Mouse (Mus musculus): ENCODE results near the gene Slc9b2. TPM values are rescaled to one million over a fixed set of nuclear protein-coding genes. Genes with fewer than 3 reads are reported as not detected.

The Slc9b2 gene
- polyA plus RNA-seq, 1 experiment from 2014 or later = 3.5 TPM

GRCm38 (mm10) chr3:135295559-135295958 lies 11.9 kb upstream of the Slc9b2 start:
- Histone ChIP-seq H3K27me3 (ENCODE audit: control insufficient read depth, insufficient read depth, low read length) (no peaks in the 10 kb centered on the region), H3K4me2 (ENCODE audit: low read depth, low read length) (no peak overlapping the region), H3K36me3 (replicated peaks; ENCODE audit: control insufficient read depth, insufficient read depth, low read depth, low read length) (no peaks in the 10 kb centered on the region), H3K27ac (replicated peaks; ENCODE audit: low read depth, low read length) (no peak overlapping the region), H3K9me3 (replicated peaks; ENCODE audit: control insufficient read depth, low read length) (no peaks in the 10 kb centered on the region), H3K9ac (replicated peaks; ENCODE audit: low read length) (no peak overlapping the region), H3K4me1 (ENCODE audit: control insufficient read depth, insufficient read depth, low read length) (no peaks in the 10 kb centered on the region), H3K4me3 (ENCODE audit: low read depth, low read length) (no peak overlapping the region)
- DNase-seq (ENCODE audit: low spot score) = no peak
- ATAC-seq (replicated peaks; ENCODE audit: insufficient number of reproducible peaks, low FRiP score, low TSS enrichment, low read depth) = no peak
- 88% methylated on average over 1 of the region's 1 CpGs for WGBS

DNA sequence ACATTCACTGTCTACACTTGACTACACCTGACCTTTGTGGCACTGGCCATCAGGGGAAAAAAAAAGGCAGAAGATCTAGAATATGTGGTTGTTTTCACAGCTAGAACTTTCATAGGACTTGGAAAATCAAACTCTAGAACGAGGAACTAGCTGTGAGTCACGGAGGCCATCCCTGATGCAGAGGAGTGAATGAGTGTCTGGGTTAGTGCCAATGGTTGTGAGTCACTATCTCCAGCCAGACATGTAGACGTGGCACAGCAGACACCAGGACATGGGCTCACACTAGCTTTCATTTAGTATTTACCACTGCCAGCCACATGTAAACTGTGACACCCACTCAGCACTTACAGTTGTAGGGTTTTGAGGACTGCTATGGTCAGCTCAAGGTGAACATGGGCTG lies 8.9 kb upstream of the Slc9b2 start:
- Histone ChIP-seq H3K36me3 (replicated peaks; ENCODE audit: control insufficient read depth, insufficient read depth, low read depth, low read length) (no peaks in the 10 kb centered on the region), H3K4me1 (ENCODE audit: control insufficient read depth, insufficient read depth, low read length) (no peaks in the 10 kb centered on the region)
- ATAC-seq (replicated peaks; ENCODE audit: insufficient number of reproducible peaks, low FRiP score, low TSS enrichment, low read depth) = no peak

DNA sequence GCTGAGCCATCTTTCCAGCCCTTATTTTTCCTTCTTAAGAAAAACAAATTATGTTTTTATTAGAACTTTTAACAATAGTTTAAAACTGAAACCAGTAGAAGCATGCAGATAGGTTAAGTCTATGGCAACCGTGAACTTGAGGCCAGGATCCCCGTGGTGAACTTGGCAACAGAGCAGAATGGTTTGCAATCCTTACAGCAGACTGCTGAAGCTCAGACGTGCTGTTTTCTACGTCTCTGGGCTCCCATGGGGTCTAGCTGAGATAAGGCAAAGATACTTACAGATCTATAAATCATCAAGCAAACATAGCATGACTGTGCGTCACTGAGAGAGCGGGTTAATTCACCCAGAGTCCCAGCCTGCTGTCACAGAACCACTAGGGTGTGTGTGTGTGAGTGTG lies 7.4 kb upstream of the Slc9b2 start:
- no peaks in the 10 kb centered on the region for H3K36me3 ChIP-seq (replicated peaks; ENCODE audit: control insufficient read depth, insufficient read depth, low read depth, low read length)
- no peak for DNase-seq (ENCODE audit: low spot score)
- WGBS = 78% methylated on average over 6 of the region's 6 CpGs
- no peaks in the 10 kb centered on the region for H3K27me3 ChIP-seq (ENCODE audit: control insufficient read depth, insufficient read depth, low read length)
- no peak for ATAC-seq (replicated peaks; ENCODE audit: insufficient number of reproducible peaks, low FRiP score, low TSS enrichment, low read depth)
- H3K4me2 ChIP-seq (ENCODE audit: low read depth, low read length) = no peak overlapping the region
- no peaks in the 10 kb centered on the region for H3K9me3 ChIP-seq (replicated peaks; ENCODE audit: control insufficient read depth, low read length)
- H3K27ac ChIP-seq (replicated peaks; ENCODE audit: low read depth, low read length) = no peak overlapping the region
- no peak overlapping the region for H3K4me3 ChIP-seq (ENCODE audit: low read depth, low read length)
- no peak overlapping the region for H3K9ac ChIP-seq (replicated peaks; ENCODE audit: low read length)
- no peaks in the 10 kb centered on the region for H3K4me1 ChIP-seq (ENCODE audit: control insufficient read depth, insufficient read depth, low read length)

More for the DNA sequence above, 8.9 kb upstream of the Slc9b2 start:
- no peak overlapping the region for H3K9ac ChIP-seq (replicated peaks; ENCODE audit: low read length)
- DNase-seq (ENCODE audit: low spot score) = no peak
- H3K4me3 ChIP-seq (ENCODE audit: low read depth, low read length) = no peak overlapping the region
- no peak overlapping the region for H3K27ac ChIP-seq (replicated peaks; ENCODE audit: low read depth, low read length)
- no peak overlapping the region for H3K4me2 ChIP-seq (ENCODE audit: low read depth, low read length)
- H3K27me3 ChIP-seq (ENCODE audit: control insufficient read depth, insufficient read depth, low read length) = no peaks in the 10 kb centered on the region
- H3K9me3 ChIP-seq (replicated peaks; ENCODE audit: control insufficient read depth, low read length) = no peaks in the 10 kb centered on the region
- WGBS = 85% methylated on average over 3 of the region's 3 CpGs

DNA sequence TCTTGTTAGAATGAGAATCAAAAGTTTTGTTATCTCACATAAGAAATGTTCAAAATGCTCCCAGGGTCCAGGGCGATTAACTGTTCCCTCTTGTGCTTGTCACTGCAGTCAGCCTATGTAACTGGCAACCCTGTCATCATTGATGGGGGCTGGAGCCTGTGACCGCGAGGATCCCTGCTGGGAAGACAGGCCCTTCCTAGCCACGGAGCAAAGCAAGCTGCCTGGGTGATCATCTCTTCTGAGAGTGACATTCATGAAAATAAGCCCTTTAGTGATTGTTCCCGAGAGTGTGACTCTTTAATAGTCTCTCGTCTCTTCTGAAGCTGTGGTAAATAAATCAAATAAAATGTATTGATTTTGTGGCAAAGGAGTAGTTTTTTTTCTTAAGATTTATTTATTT lies 3.4 kb upstream of the Slc9b2 start:
- no peak overlapping the region for H3K4me3 ChIP-seq (ENCODE audit: low read depth, low read length)
- no peak overlapping the region for H3K27ac ChIP-seq (replicated peaks; ENCODE audit: low read depth, low read length)
- 21% methylated on average over 6 of the region's 6 CpGs for WGBS
- ATAC-seq (replicated peaks; ENCODE audit: insufficient number of reproducible peaks, low FRiP score, low TSS enrichment, low read depth) = no peak
- no peaks in the 10 kb centered on the region for H3K36me3 ChIP-seq (replicated peaks; ENCODE audit: control insufficient read depth, insufficient read depth, low read depth, low read length)
- no peak overlapping the region for H3K4me2 ChIP-seq (ENCODE audit: low read depth, low read length)
- H3K9ac ChIP-seq (replicated peaks; ENCODE audit: low read length) = no peak overlapping the region
- DNase-seq (ENCODE audit: low spot score) = no peak
- no peaks in the 10 kb centered on the region for H3K9me3 ChIP-seq (replicated peaks; ENCODE audit: control insufficient read depth, low read length)
- no peaks in the 10 kb centered on the region for H3K27me3 ChIP-seq (ENCODE audit: control insufficient read depth, insufficient read depth, low read length)
- no peaks in the 10 kb centered on the region; the same call in 1 of the 2 replicates for H3K4me1 ChIP-seq (ENCODE audit: control insufficient read depth, insufficient read depth, low read length)

DNA sequence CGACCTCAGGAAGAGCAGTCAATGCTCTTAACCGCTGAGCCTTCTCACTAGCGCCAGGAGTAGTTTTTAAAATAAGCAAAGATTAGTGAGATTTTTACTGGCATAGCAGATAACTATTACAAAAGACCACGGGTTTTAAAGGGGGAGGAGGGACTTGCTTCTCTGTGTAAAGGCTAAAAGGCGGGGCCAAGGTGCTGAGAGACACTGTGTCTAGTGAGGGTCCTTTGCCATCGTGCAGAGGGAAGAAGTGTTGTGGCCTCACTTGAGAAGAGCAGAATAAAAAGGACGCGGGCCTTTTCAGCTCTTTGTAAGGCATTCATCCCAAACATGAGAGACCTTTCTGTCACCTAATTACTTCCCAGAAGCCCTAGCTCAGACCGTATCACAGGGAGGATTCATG lies 2.9 kb upstream of the Slc9b2 start:
- DNase-seq (ENCODE audit: low spot score) (peak; percentile 41), ATAC-seq (replicated peaks; ENCODE audit: insufficient number of reproducible peaks, low FRiP score, low TSS enrichment, low read depth) (no peak)
- Histone ChIP-seq H3K9ac (replicated peaks; ENCODE audit: low read length) (no peak overlapping the region), H3K36me3 (replicated peaks; ENCODE audit: control insufficient read depth, insufficient read depth, low read depth, low read length) (no peaks in the 10 kb centered on the region), H3K4me3 (ENCODE audit: low read depth, low read length) (no peak overlapping the region), H3K4me2 (ENCODE audit: low read depth, low read length) (no peak overlapping the region; the same call in 1 of the 2 replicates), H3K27ac (replicated peaks; ENCODE audit: low read depth, low read length) (no peak overlapping the region), H3K27me3 (ENCODE audit: control insufficient read depth, insufficient read depth, low read length) (no peaks in the 10 kb centered on the region), H3K4me1 (ENCODE audit: control insufficient read depth, insufficient read depth, low read length) (no peaks in the 10 kb centered on the region; the same call in 1 of the 2 replicates), H3K9me3 (replicated peaks; ENCODE audit: control insufficient read depth, low read length) (no peaks in the 10 kb centered on the region)
- WGBS = 14% methylated on average over 9 of the region's 9 CpGs

GRCm38 (mm10) chr3:135312916-135313491 lies 5.5 kb downstream of the Slc9b2 start:
- ATAC-seq (replicated peaks; ENCODE audit: insufficient number of reproducible peaks, low FRiP score, low TSS enrichment, low read depth) (no peak), DNase-seq (ENCODE audit: low spot score) (no peak)
- no peaks in the 10 kb centered on the region for H3K4me1 ChIP-seq (ENCODE audit: control insufficient read depth, insufficient read depth, low read length)
- no peaks in the 10 kb centered on the region for H3K9me3 ChIP-seq (replicated peaks; ENCODE audit: control insufficient read depth, low read length)
- H3K4me2 ChIP-seq (ENCODE audit: low read depth, low read length) = no peak overlapping the region
- no peaks in the 10 kb centered on the region for H3K36me3 ChIP-seq (replicated peaks; ENCODE audit: control insufficient read depth, insufficient read depth, low read depth, low read length)
- WGBS = 11% methylated on average over 2 of the region's 2 CpGs
- no peak overlapping the region for H3K27ac ChIP-seq (replicated peaks; ENCODE audit: low read depth, low read length)
- no peaks in the 10 kb centered on the region for H3K27me3 ChIP-seq (ENCODE audit: control insufficient read depth, insufficient read depth, low read length)
- H3K4me3 ChIP-seq (ENCODE audit: low read depth, low read length) = no peak overlapping the region
- H3K9ac ChIP-seq (replicated peaks; ENCODE audit: low read length) = no peak overlapping the region

DNA sequence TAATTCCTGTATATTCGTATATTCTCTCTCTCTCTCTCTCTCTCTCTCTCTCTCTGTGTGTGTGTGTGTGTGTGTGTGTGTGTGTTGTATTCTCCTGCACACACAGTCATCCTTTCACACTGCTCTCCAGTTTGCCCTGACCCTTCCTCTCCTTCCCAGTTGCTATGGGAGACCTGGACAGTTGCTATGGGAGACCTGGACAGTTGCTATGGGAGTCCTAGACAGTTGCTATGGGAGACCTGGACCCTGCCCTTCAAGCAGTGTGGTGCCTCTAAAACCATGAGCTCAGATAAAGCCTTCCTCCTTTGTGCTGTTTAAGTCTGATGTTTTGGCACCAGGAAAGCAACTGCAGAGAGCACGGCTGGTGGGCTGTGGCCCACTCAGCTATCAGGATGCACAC lies 6.2 kb downstream of the Slc9b2 start:
- Histone ChIP-seq H3K4me1 (ENCODE audit: control insufficient read depth, insufficient read depth, low read length) (no peaks in the 10 kb centered on the region), H3K27ac (replicated peaks; ENCODE audit: low read depth, low read length) (no peak overlapping the region), H3K9me3 (replicated peaks; ENCODE audit: control insufficient read depth, low read length) (no peaks in the 10 kb centered on the region), H3K9ac (replicated peaks; ENCODE audit: low read length) (no peak overlapping the region), H3K36me3 (replicated peaks; ENCODE audit: control insufficient read depth, insufficient read depth, low read depth, low read length) (no peaks in the 10 kb centered on the region), H3K4me2 (ENCODE audit: low read depth, low read length) (no peak overlapping the region), H3K4me3 (ENCODE audit: low read depth, low read length) (no peak overlapping the region), H3K27me3 (ENCODE audit: control insufficient read depth, insufficient read depth, low read length) (no peaks in the 10 kb centered on the region)
- 88% methylated on average over 2 of the region's 2 CpGs for WGBS
- DNase-seq (ENCODE audit: low spot score) (no peak), ATAC-seq (replicated peaks; ENCODE audit: insufficient number of reproducible peaks, low FRiP score, low TSS enrichment, low read depth) (no peak)

DNA sequence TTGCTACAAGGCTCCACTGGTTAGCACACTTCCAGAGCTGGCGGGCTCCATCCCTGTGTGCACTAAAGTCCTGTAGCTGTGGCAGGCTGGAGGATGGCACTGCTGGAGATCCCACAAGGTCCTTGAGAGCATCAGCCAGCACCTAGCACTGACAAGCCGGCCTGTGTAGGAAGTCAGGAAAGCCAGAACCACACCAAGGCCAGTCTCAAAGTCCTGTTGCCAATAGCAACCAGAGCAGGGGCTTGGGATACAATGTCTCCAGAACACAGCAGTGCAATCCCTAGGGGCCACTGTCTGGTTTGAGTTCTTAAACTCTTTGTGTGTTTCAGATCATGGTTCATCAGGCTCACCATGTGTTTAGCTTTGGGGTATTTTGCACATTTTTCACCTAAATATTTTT lies 7.3 kb downstream of the Slc9b2 start:
- ATAC-seq (replicated peaks; ENCODE audit: insufficient number of reproducible peaks, low FRiP score, low TSS enrichment, low read depth) (peak; percentile 70), DNase-seq (ENCODE audit: low spot score) (peak; percentile 65)
- H3K27ac ChIP-seq (replicated peaks; ENCODE audit: low read depth, low read length) = no peak overlapping the region
- no peaks in the 10 kb centered on the region for H3K27me3 ChIP-seq (ENCODE audit: control insufficient read depth, insufficient read depth, low read length)
- 51% methylated on average over 2 of the region's 2 CpGs for WGBS
- H3K9me3 ChIP-seq (replicated peaks; ENCODE audit: control insufficient read depth, low read length) = no peaks in the 10 kb centered on the region
- no peak overlapping the region for H3K4me3 ChIP-seq (ENCODE audit: low read depth, low read length)
- H3K4me2 ChIP-seq (ENCODE audit: low read depth, low read length) = no peak overlapping the region
- H3K4me1 ChIP-seq (ENCODE audit: control insufficient read depth, insufficient read depth, low read length) = no peaks in the 10 kb centered on the region
- H3K36me3 ChIP-seq (replicated peaks; ENCODE audit: control insufficient read depth, insufficient read depth, low read depth, low read length) = no peaks in the 10 kb centered on the region
- H3K9ac ChIP-seq (replicated peaks; ENCODE audit: low read length) = no peak overlapping the region
